Mouse (Mus musculus) forebrain, embryonic 15.5 days (tissue): ENCODE measurements around the gene Cdc42. TPM values are rescaled to one million over a fixed set of nuclear protein-coding genes. Genes with fewer than 3 reads are reported as not detected.

Experiments used
- ATAC-seq: fragments of 200-750 bp; cut with Nextera tagmentation; replicated peaks from 2 replicates; pipeline ENCODE4 v1.8.0; 2017; ENCODE audit warnings: mild to moderate bottlenecking, moderate TSS enrichment, moderate library complexity
- H3K27ac ChIP-seq: fragments of 300-500 bp; sonication (generic); replicated peaks from 2 replicates; pipeline ENCODE4 v1.5.1; 2015; ENCODE audit warnings: mild to moderate bottlenecking, inconsistent platforms
- H3K27me3 ChIP-seq: fragments of 300-500 bp; sonication (generic); 2 replicates; pipeline ENCODE4 v1.6.1; 2015; ENCODE audit warnings: inconsistent platforms
- H3K36me3 ChIP-seq: fragments of 300-500 bp; sonication (generic); 2 replicates; pipeline ENCODE4 v1.6.1; 2015; ENCODE audit warnings: mild to moderate bottlenecking, inconsistent platforms
- H3K4me1 ChIP-seq: fragments of 300-500 bp; sonication (generic); 2 replicates; pipeline ENCODE4 v1.6.1; 2015; ENCODE audit warnings: inconsistent platforms
- H3K4me2 ChIP-seq: fragments of 300-500 bp; sonication (generic); replicated peaks from 2 replicates; pipeline ENCODE4 v1.6.1; 2015; ENCODE audit warnings: mild to moderate bottlenecking, inconsistent platforms
- H3K4me3 ChIP-seq: fragments of 300-500 bp; sonication (generic); 2 replicates; pipeline ENCODE4 v1.5.1; 2015; ENCODE audit warnings: mild to moderate bottlenecking, inconsistent platforms
- H3K9ac ChIP-seq: fragments of 300-500 bp; sonication (generic); replicated peaks from 2 replicates; pipeline ENCODE4 v1.6.1; 2015; ENCODE audit warnings: mild to moderate bottlenecking, inconsistent platforms
- H3K9me3 ChIP-seq: fragments of 300-500 bp; sonication (generic); 2 replicates; pipeline ENCODE4 v1.6.1; 2016; ENCODE audit warnings: inconsistent platforms
- WGBS: fragments of 180-500 bp; shearing (Covaris S2); methylation state at CpG from one replicate; pipeline ENCODE4 v1.1.7; 2015; ENCODE audit warnings: mixed read lengths; 5-methylcytosine and 5-hydroxymethylcytosine counted together
- polyA plus RNA-seq: library from polyadenylated mRNA; unstranded; fragments of >200 nt; fragmentation: Nextera tagmentation; extraction: Ambion mirVana; gene quantifications from 2 replicates; pipeline ENCODE4 v1.2.1, GENCODE M21; 2015

Cdc42 gene
- 799 and 841 TPM in 2 replicates for polyA plus RNA-seq

DNA sequence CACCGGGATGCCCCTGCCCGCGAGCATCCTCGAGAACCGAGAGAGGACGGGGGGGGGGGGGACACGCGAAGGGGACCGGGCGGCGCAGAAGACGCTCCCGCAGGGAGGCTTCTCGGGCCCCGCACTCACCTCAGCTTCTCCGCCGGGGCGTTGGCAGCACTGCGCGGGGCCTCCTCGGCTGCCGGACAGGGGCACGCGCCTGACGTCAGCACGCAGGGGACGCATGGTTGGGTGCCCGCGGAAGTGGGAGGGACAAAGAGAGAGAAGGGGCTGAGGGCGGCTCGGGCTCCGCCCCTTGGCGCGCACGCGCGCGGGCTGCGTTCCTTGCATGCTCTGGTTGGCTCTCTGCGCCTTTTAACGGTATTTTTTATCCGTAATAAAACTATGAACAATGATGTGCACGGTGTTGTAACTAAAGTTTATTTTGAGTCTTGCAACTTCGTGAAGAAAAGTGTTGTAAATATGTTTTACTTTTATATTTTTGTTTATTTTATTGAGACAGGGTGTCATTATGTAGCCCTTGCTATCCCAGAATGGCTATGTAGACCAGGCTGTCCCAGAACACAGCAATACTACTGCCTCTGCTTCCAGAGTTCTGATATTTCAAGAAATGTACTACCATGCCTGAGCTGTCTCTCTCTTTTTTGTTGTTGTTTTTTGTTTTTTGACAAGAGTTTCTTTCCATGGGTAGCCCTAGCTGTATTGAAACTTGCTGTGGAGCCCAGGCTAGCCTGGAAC, at the start of gene Cdc42:
Gene Cdc42 (minus strand): TSS at position 204 of the 738 bp plus-strand sequence.
- H3K4me3 ChIP-seq: peak within 1 kb of the TSS; percentile 97
- peak within 1 kb of the TSS; percentile 100 for H3K9ac ChIP-seq
- H3K27ac ChIP-seq: peak within 1 kb of the TSS; percentile 96
- WGBS: under 1% methylated on average over 28 of the region's 44 CpGs
- H3K9me3 ChIP-seq: no peaks in the 10 kb centered on the region
- H3K4me1 ChIP-seq: peaks cover 37% of the 10 kb centered on the region
- H3K4me2 ChIP-seq: peak within 1 kb of the TSS; percentile 64
- H3K27me3 ChIP-seq: no peaks in the 10 kb centered on the region
- no peaks in the 10 kb centered on the region for H3K36me3 ChIP-seq
- ATAC-seq: peak; percentile 97

DNA sequence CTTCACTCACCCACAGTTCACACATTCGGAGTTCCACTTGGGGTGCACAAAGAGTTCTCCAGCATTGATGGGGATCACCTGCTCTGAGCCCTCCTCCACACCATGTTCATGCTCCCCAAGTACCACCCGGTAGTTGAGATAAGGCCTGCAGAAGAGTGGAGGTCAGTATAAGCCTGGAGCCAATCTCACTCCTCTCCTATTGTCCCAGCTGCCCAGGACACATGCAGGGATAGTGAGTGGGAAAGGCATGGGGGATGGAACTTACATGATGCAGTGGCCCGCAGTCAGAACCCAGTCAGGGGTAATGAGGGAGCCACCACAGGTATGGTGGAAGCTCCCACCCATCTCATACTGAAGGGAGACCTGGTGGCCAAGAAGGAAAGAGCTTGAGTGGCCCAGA, 48.1 kb upstream of the Cdc42 start:
- Histone ChIP-seq H3K9me3 (no peaks in the 10 kb centered on the region), H3K4me2 (no peak overlapping the region), H3K4me1 (no peaks in the 10 kb centered on the region), H3K9ac (no peak overlapping the region), H3K4me3 (no peak overlapping the region), H3K36me3 (no peaks in the 10 kb centered on the region), H3K27me3 (no peaks in the 10 kb centered on the region), H3K27ac (no peak overlapping the region)
- no peak for ATAC-seq
- 91% methylated on average over 3 of the region's 3 CpGs for WGBS

DNA sequence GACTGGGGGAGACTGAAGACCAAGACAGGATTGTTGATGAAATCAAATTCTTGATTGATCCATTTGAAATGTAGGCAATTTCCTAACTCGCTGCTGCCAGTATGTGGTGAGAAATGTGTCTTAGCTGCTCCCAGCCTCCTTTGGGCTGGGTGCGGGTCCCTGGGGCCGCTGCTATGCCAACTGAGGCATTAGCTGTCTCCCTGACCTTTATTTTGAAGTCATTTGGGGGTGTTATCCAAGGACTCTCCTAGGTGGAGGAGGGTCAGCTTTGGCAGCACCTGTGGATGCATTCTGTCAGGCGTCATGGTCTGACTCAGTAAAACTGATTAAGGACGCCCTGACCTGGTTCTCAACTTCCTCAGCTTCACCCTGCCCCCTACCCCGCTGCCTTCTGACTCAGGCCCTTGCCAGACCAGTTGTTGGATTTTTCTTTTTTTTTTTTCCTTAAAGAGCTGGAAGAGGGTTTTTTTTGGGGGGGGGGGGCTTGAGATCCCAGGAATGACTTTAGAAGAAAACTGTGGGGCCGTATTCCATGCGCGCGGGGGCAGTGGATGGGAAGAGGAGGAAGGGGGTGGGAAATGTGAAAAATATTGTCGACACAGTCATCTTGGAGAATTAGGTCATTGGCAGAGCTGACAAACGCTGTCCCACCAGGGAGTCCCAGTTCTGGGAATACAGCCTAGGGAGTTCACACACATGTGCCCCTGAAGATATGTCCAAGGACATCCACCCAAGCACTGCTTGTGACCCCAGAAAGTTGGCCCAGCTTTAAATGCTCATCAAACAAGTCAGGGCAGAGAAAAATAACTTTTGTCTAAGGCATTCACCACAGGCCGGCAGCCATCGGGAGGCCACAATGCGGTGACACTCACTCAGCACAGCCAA, 39.4 kb upstream of the Cdc42 start:
- H3K27me3 ChIP-seq: no peaks in the 10 kb centered on the region
- no peak overlapping the region for H3K9ac ChIP-seq
- H3K4me2 ChIP-seq: no peak overlapping the region
- WGBS: 78% methylated on average over 15 of the region's 15 CpGs
- H3K9me3 ChIP-seq: no peaks in the 10 kb centered on the region
- no peak overlapping the region for H3K4me3 ChIP-seq
- H3K36me3 ChIP-seq: no peaks in the 10 kb centered on the region
- no peak for ATAC-seq
- H3K4me1 ChIP-seq: no peaks in the 10 kb centered on the region
- no peak overlapping the region for H3K27ac ChIP-seq

DNA sequence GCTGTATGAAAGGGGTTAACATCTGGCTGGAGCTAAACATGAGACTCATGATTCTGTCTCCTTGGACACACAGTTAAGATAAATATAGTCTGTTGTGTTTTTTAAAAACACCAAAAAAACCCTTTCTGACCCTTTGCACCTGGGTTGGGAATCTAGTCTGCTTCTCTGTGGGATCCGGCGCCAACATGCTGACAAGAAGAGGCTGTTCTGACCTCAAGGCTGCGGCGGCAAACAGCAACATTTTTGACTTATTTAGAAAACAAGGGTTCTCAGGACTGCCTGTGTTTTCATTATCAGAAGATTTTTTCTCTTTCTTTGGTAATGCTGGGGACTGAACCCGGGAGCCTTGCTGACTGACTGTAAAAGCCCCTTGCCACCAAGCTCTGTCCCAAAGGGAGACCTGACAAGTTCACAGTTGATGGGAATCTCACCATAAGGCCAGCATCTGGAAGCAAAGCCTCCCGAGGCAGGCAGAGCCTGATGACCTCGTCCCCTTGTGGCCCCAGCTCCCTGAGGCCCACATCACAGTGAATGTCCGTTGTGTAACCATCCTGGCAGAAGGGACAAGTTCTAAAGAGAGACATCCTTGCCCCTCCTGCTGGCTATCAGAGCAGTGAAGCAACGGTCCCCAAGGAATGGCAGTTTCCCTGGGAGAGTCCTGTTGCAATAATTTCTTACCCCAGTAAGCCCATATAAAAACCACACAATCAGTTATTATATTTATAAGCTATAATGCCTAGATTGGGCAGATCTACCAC, 36.0 kb upstream of the Cdc42 start:
- H3K4me3 ChIP-seq: no peak overlapping the region
- ATAC-seq: no peak
- H3K4me1 ChIP-seq: peaks cover 7% of the 10 kb centered on the region
- no peaks in the 10 kb centered on the region for H3K9me3 ChIP-seq
- WGBS: 73% methylated on average over 9 of the region's 9 CpGs
- no peak overlapping the region for H3K27ac ChIP-seq
- H3K27me3 ChIP-seq: no peaks in the 10 kb centered on the region
- H3K36me3 ChIP-seq: no peaks in the 10 kb centered on the region
- no peak overlapping the region for H3K4me2 ChIP-seq
- H3K9ac ChIP-seq: no peak overlapping the region

DNA sequence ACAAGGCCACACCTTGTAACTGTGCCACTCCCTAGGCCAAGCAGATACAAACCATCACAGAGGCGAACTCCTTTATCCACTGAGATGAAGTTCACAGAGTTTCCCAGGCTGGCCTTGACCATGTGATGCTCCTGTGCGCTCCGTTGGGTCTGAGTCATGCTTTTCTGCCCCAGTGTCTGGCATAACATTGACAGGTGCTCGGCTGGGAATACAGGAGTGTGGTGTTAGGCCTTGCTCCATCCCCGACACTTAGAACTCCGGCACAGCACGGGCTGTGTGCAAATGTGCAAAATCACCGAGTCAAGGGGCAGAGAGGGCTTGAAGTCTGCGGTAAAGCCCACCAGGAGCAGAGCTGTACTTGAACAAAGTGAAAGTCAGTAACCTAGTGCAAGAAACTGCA, 35.4 kb upstream of the Cdc42 start:
- no peak overlapping the region for H3K4me2 ChIP-seq
- no peak for ATAC-seq
- H3K27me3 ChIP-seq: no peaks in the 10 kb centered on the region
- WGBS: 83% methylated on average over 9 of the region's 9 CpGs
- no peak overlapping the region for H3K9ac ChIP-seq
- H3K36me3 ChIP-seq: no peaks in the 10 kb centered on the region
- H3K4me3 ChIP-seq: no peak overlapping the region
- H3K9me3 ChIP-seq: no peaks in the 10 kb centered on the region
- peaks cover 7% of the 10 kb centered on the region for H3K4me1 ChIP-seq
- no peak overlapping the region for H3K27ac ChIP-seq

DNA sequence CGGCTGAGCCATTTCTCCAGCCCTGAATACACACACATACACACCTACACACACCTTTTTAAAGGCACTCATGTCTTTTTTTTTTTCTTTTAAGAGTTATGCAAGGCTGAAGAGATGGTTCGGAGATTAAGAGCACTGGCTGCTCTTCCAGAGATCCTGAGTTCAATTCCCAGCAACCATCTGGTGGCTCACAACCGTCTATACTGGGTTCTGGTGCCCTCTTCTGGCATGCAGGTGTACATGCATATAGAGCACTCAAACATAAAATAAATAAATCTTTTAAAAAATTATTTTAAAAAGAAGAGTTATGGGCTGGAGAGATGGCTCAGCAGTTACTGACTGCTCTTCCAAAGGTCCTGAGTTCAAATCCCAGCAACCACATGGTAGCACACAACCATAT, 33.8 kb upstream of the Cdc42 start:
- no peaks in the 10 kb centered on the region for H3K9me3 ChIP-seq
- 90% methylated on average over 3 of the region's 3 CpGs for WGBS

DNA sequence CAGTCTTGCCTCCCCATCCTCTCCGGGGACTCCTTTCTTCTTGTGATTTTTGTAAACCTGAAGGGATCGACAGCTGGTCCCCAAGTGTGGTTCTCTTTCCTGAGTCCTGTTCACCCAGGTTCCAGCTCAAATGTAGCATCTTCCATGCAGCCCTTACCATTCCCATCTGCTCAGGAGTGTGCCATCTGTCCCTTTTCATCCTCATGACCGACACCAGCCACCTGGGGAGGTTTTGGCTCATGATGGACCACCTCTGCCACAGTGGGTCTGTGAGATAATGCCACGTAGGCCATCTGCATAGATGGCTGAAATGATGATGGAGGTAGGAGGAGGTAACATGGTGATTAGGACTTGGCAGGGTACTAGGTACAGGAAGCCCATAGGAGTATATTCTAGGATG, 32.7 kb upstream of the Cdc42 start:
- Histone ChIP-seq H3K9me3 (no peaks in the 10 kb centered on the region), H3K9ac (no peak overlapping the region), H3K36me3 (no peaks in the 10 kb centered on the region), H3K4me2 (no peak overlapping the region), H3K27me3 (no peaks in the 10 kb centered on the region), H3K4me3 (no peak overlapping the region), H3K27ac (no peak overlapping the region), H3K4me1 (peaks cover 16% of the 10 kb centered on the region)
- ATAC-seq: no peak
- 89% methylated on average over 4 of the region's 4 CpGs for WGBS

More for the DNA sequence above, 33.8 kb upstream of the Cdc42 start:
- Histone ChIP-seq H3K27me3 (no peaks in the 10 kb centered on the region), H3K9ac (no peak overlapping the region), H3K27ac (no peak overlapping the region), H3K4me3 (no peak overlapping the region), H3K4me1 (peaks cover 16% of the 10 kb centered on the region), H3K4me2 (no peak overlapping the region), H3K36me3 (no peaks in the 10 kb centered on the region)
- ATAC-seq: no peak

DNA sequence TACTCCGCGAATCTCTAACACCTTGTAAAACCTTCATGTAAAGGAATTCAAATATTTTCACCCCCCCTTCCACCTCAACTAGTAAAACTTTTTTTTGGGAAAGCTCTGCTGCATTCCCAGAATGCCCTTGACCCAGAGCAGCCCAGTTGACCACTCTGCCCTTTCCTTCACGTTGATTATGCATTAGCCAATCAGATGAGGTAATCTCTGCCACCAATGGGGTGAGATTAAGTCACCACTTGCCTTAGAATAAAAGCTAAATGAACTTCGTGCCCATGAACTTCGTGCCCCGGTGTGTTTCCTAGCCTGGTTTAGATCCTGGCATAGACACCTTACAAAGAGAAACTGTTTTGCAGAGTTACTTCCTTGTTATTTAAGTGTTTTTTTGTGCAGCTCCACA, 31.5 kb upstream of the Cdc42 start:
- ATAC-seq: no peak
- peak overlapping the region; percentile 84 for H3K4me3 ChIP-seq
- H3K9ac ChIP-seq: peak overlapping the region; percentile 89
- no peaks in the 10 kb centered on the region for H3K9me3 ChIP-seq
- peak overlapping the region; percentile 66 for H3K4me2 ChIP-seq
- H3K27ac ChIP-seq: 0 out of 2 replicates have a peak overlapping the region, but pooled peaks have one; percentile 88
- H3K36me3 ChIP-seq: no peaks in the 10 kb centered on the region
- WGBS: 34% methylated on average over 6 of the region's 6 CpGs
- H3K4me1 ChIP-seq: peaks cover 16% of the 10 kb centered on the region
- H3K27me3 ChIP-seq: no peaks in the 10 kb centered on the region

DNA sequence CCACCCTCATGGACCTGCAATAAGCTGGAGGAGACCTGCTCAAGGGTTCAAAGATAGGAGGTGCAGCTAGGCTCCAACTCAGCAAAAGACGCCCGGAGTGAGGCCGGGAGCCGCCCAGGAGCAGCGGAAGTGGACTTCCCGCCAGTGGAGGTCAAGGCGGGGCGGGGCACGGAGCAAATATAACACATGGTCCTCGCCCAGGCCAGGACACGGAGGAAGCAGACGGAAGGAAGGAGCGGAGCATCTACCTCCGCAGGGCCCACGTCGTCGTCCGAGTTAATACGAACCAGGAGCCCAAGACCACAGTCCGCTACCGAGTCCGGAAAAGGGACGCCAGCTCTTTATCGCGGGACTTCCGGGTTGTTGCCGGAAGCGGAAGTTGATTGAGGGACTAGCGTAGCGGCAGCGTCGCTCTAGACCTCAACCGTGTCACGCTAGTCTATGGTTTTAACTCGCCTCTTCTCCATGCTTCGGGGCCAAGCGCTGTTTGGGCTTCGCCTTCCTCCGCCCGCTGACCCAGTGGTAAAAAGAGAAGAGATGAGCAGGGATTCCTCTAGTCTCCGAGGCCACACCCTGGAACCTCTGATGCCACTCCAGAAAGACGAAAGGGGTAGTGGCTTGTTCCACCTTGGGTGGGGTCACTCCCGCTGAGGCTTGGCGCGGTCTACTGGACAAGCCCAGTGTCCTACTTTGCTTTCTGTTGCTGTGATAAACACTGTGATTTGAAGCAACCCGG, 30.7 kb upstream of the Cdc42 start:
- ATAC-seq: peak; percentile 96
- H3K4me1 ChIP-seq: peaks cover 16% of the 10 kb centered on the region
- H3K4me2 ChIP-seq: peak overlapping the region; percentile 66
- no peaks in the 10 kb centered on the region for H3K36me3 ChIP-seq
- H3K27ac ChIP-seq: peak overlapping the region; percentile 88
- H3K9ac ChIP-seq: peak overlapping the region; percentile 89
- H3K27me3 ChIP-seq: no peaks in the 10 kb centered on the region
- no peaks in the 10 kb centered on the region for H3K9me3 ChIP-seq
- under 1% methylated on average over 46 of the region's 46 CpGs for WGBS
- H3K4me3 ChIP-seq: peak overlapping the region; percentile 84

DNA sequence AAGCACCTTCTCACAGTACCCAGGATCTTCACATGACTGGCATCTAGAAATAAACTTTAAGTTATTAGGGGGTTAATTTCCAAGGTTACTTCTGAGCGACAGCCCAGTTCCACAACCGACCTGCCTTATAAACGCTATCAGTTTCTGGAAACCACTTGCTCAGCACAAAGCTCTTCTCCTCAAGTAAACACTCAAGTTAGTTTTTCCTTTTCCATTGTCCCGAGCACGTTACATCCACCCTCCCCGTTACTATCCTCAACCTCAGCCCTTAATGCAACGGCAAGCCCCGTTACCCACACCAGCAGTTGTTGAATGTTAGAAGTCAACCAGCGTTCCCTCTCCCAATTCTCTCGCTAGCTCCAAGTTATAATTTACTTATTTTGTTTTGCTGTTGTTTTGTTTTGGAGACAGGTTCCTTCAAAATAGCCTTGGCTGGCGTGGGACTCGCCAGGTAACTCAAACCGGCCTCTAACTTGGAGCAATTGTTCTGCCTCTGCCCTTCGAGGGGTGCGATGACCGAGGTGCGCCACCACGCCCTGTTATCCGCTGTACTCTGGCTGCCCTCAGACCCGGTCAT, 30.1 kb upstream of the Cdc42 start:
- H3K27me3 ChIP-seq: no peaks in the 10 kb centered on the region
- H3K9ac ChIP-seq: peak overlapping the region; percentile 89
- no peak for ATAC-seq
- H3K4me1 ChIP-seq: peaks cover 16% of the 10 kb centered on the region
- peak overlapping the region; percentile 88 for H3K27ac ChIP-seq
- WGBS: 2% methylated on average over 20 of the region's 20 CpGs
- peak overlapping the region; percentile 66 for H3K4me2 ChIP-seq
- peak overlapping the region; percentile 84 for H3K4me3 ChIP-seq
- H3K36me3 ChIP-seq: no peaks in the 10 kb centered on the region
- H3K9me3 ChIP-seq: no peaks in the 10 kb centered on the region
